In the genomic region with DNA sequence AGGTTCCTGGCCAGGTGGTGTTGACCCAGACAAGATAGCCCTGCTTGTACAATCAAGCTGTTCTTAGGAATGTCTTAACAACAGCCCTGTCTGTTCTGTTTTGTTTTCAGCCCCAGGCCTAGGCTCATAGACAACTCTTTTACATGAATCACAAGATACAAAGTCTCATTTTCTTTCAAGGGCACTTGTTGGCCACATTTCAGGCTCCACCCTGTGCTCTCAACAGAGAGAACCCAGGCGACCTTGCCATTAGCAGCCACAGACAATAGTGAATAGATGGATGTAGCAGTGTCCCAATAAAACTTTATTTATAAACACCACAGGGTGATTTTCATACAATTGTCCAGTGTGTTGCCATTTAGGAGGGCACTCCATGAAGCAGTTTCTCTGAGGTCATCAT, we compare ENCODE assay signal across 15 mouse cellular contexts.
"Had no signal": no experiment of that assay in that cellular context is flagged by ENCODE, and none has a peak within 500 bp of the region (broad histone marks: within the 10 kb centered on the region; RNA-seq: fewer than 3 reads in every experiment).

No protein-coding gene starts in this region.

- H3K4me3 ChIP-seq: kidney, embryonic 15.5 days; limb, embryonic 10.5 days; liver, embryonic 12.5 days; lung, embryonic 15.5 days; midbrain, embryonic 12.5 days; neural tube, embryonic 13.5 days had no signal

- H3K27ac ChIP-seq: kidney, embryonic 15.5 days; limb, embryonic 10.5 days; liver, embryonic 12.5 days; lung, embryonic 15.5 days; macrophage; midbrain, embryonic 12.5 days; neural tube, embryonic 13.5 days had no signal

- ATAC-seq: liver, embryonic 12.5 days; midbrain, embryonic 16.5 days had no signal

- H3K27me3 ChIP-seq: kidney, embryonic 15.5 days; lung, embryonic 15.5 days; neural tube, embryonic 13.5 days had no signal

- H3K9me3 ChIP-seq: kidney, embryonic 15.5 days; limb, embryonic 10.5 days; liver, embryonic 12.5 days; lung, embryonic 15.5 days; midbrain, embryonic 12.5 days; neural tube, embryonic 13.5 days had no signal

- H3K4me2 ChIP-seq: kidney, embryonic 15.5 days; liver, embryonic 12.5 days; lung, embryonic 15.5 days; midbrain, embryonic 12.5 days; neural tube, embryonic 13.5 days had no signal

- H3K9ac ChIP-seq: kidney, embryonic 15.5 days; liver, embryonic 12.5 days; lung, embryonic 15.5 days; midbrain, embryonic 12.5 days; neural tube, embryonic 13.5 days had no signal

- DNase-seq: kidney, adult 18-20 months; kidney, postnatal 14 days; lung, postnatal 14 days; right cerebral cortex, adult 18-20 months; right cerebral cortex, postnatal 25 days; thymus, adult 18-20 months; thymus, postnatal 14 days had no signal
